Mouse (Mus musculus) liver (tissue): Measurements from ENCODE around the gene Kcnn3.

Source experiments
- DNase-seq: peaks from one replicate; pipeline ENCODE4 v3.0.0-alpha.2; 2020; ENCODE audit warnings: mixed read lengths

Gene Kcnn3

DNA sequence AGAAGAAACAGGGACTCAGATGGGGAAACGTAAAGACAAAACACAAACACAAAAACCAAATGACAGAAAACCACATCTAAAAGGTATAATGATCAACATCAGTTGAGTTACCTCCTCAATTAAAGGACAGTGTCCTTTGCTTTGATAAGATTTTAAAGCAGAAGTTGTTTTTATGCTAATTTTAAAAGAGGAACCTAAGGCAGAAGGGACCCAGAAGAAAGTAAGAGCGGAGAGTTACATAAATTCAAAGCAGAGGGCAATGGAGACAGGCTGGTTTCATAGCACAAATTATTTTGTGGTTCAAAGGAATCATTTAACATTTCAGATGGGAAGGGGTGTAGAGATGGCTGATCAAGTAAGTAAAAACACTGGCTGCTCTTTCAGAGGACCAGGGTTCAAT, 97.4 kb downstream of the Kcnn3 start:
- DNase-seq, result no peak

DNA sequence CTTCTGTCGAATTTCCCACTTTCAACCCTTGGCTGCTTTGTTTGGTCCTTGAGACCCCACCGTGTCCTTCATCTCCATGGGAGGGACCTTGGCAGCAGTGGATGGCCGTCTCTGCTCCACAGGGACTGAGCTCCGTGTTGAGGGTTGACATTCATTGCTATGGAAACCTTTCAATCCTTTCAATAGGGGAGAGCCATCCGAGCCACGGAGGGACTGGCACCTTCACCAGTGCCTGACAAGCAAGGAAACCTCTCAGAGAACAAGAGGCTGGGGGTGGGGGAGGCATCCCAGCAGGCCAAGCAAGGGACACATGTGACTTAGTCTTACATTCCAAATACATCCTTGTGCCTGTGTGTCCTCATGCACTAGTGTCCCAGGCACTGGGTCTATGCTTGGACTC, 102.9 kb downstream of the Kcnn3 start:
- DNase-seq, result no peak

GRCm38 (mm10) chr3:89623531-89623930, 103.6 kb downstream of the Kcnn3 start:
- no peak for DNase-seq

DNA sequence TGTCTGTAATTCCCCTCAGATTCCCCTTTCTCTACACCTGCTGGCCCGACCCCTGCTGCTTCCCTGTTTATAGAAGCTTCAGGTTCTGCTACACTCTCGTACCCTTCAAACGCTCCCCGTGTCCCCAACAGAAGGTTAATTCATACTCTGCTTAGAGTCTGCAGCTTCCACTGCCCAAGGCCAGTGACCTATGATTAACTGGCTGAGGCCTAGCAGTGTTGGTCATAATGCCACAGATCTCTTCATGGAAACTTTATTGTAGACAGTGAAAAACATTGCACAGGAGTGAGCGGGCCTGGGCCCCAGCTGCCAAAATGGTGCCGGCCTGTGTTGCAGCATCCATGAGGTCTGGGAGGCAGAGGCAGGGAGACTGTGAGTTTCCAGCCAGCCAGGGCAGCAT, 104.0 kb downstream of the Kcnn3 start:
- DNase-seq, result no peak

DNA sequence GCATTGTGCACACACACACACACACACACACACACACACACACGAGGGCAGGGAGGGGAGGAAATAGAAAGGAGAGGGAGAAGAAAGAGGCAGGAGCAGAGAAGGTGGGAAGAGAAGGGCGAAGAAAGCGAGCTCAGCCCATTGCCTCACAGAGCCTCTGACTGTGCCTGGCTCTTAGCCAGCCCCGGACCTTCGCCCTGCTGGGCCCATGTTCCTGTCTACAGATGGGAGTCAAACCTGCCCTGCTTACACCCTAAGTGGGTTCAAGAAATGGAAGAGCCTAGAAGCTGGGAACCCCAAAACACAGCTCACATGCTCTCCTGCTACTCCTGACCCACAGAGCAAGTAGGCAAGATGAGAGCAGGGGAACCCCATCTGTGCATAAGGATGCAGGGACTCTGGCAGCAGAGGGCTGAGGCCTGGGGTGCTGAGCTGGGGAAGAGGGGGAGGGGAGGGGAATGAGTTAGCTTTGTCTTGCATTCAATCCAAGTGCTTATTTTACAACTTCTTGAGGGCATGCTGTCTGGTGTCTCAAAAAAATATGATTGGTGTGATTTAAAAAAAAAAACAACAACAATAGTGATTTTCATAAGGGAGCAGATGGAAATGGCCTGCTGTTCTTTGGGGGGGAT, 105.0 kb downstream of the Kcnn3 start:
- DNase-seq, result no peak

GRCm38 (mm10) chr3:89626556-89626955, 106.6 kb downstream of the Kcnn3 start:
- no peak for DNase-seq

DNA sequence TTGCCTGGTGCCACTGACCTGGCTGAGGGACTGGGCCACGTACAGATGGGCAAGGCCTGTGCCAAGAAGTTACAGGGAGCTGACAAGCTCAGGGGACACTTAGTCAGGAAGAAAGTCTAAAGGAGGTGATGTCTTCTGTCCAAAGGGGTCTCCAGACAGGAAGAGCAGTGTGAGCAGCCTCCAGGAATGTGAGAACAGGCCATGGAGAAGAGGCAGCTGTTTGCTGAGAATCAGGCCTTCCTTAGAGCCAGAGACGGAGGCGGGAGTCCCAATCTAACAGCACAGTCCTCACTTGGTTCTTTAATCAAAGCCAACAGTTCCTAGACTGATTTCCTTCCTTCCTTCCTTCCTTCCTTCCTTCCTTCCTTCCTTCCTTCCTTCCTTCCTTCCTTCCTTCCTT, 109.8 kb downstream of the Kcnn3 start:
- no peak for DNase-seq

DNA sequence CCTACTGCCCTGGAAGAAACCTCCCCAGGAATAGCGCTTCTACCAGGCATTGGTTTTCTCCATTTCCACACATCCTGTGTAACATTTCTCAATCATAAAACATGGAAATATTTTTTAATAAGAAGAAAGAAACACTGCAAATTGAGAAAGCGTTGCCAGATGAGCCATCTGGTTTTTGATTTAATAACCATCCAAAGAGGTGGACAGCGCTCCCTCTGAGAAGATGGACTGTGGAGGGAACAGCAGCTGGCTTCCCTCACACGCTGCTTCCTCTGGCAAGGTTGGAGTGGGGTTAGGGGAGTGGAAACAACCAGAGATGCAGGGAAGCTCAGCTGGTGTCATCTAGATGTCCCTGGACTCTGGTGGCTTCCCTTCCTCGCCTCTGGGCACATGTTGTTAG, 111.8 kb downstream of the Kcnn3 start:
- DNase-seq, result no peak

DNA sequence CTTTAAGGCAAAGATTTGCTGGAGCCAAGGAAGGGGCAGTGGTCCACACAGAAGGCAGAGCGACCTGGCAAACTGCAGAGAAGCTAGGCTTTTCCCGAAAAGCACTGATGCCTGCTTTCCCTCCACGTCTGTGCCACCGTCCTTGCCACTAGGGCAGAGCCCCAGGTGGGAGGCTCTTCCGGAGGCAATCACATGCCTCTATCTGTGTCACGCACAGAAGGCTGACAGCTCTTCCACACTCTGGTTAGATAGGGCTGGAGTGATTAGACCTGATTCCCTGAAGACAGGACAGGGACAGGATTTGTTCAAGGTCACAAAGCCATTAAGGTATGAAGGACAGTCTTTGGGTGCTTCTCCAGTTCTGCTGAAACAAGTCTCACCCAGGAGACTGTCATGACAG, 113.6 kb downstream of the Kcnn3 start:
- no peak for DNase-seq

- no peak for DNase-seq
These were observed 114.0 kb downstream of the Kcnn3 start for GRCm38 (mm10) chr3:89633941-89634340.

- DNase-seq, result no peak
These were observed 120.8 kb downstream of the Kcnn3 start for GRCm38 (mm10) chr3:89640804-89641203.

DNA sequence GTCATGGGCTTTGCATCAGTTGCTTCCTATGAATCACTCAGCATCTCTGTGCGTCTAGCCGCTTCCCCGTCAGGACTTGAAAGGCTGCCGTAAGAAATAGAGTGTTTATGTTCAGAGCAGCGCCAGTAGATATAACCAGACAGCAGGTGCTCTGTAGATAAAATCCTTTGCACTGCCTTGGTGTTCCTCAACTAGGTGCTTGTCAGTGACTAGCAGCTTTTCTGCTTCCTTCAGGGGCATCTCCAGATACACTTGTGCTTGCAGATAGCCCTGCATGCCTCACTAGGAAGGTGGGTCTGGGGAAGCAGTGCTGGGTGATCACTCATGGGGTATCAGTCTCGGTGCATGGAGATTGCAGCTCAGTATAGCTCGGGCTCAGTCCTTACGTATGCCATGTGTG, 123.4 kb downstream of the Kcnn3 start:
- no peak for DNase-seq

DNA sequence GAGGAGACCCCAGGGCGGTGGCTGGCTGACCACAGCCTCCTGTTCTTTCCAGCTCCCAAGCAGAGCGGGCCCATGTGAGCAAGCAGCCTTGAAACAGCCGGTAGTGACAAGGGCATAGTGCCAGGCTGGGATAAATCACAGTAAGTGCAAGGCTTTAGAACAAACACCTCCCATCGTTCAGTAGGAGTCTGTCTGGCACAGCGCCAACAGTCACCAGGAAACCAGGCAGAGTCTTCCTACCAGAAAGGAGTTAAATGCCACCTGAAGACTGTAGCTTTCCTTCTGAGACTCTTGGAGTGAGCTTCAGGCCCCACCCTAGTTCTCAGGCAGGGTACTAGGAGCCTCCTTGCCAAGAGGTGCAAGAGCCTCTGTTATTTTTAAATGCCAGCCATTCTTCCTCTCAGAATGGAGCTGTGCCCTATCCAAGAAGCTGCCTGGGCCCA, 126.9 kb downstream of the Kcnn3 start:
- peak; percentile 15 for DNase-seq

DNA sequence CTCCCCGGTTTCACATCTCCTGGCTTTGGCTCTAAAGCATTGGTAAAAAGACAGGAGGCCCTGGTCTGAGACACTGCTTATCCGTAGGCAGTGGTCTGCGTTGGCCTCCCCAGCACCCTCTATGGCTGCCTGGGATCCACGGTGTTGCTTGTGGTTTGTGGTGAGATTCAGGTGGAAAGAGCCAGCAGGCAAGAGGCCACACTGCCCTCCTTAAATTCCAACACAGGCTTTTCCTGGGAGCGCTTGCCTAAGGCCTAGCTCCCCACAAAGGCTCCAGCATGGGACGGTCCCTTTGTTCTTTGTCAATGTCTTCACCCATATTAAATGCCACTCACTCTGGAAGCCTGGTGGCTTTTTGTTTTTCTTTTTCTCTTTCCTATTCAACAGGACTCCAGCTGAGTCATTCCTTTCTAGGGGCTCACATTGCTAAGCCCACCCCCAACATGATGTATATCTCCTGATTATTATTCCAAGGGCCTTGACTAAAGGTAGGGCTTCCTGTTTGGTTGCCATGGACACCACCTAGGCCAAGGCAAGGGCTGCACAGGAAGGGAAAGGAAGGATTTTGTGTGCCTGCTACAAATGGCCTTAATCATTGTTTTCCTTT, 127.4 kb downstream of the Kcnn3 start:
- no peak for DNase-seq

- no peak for DNase-seq
These were observed 129.9 kb downstream of the Kcnn3 start for GRCm38 (mm10) chr3:89649890-89650289.

GRCm38 (mm10) chr3:89653231-89653954, 133.4 kb downstream of the Kcnn3 start:
- DNase-seq, result no peak

GRCm38 (mm10) chr3:89657092-89657491, 137.1 kb downstream of the Kcnn3 start:
- no peak for DNase-seq

GRCm38 (mm10) chr3:89658457-89658856, 138.5 kb downstream of the Kcnn3 start:
- DNase-seq, result no peak

DNA sequence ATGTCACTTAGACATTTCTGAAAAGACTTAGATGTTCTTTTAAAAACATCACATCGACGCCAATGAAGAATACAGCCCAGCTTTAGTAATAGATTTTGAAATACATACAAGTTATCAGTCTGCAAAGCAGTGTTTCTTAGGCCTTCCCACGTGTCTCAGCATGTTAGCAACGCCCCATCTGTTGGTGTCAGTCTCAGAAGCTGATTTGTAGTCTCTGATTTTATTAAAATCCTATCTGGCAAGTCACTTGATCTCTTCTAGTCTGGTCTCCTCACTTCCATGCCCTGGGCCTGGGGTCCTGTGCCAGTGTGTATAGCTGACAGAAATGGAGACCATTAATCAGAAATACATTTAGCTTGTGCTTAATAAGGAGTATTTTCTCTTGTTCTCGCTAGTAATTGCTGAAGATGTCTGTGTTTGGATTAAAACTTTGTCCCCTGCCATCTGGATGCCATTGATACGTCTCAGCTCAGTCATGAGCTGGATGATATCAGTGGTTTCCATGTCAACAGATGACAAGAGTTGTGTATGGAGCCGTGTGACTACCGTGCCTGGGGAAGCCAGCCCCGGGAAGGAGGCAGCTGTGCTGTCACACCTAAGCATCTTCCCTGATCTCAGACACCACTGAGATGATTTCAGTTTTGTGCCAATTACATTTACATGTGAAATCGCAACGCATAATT, 140.1 kb downstream of the Kcnn3 start:
- no peak for DNase-seq

- DNase-seq, result no peak
These were observed 144.8 kb downstream of the Kcnn3 start for GRCm38 (mm10) chr3:89664808-89665207.

DNA sequence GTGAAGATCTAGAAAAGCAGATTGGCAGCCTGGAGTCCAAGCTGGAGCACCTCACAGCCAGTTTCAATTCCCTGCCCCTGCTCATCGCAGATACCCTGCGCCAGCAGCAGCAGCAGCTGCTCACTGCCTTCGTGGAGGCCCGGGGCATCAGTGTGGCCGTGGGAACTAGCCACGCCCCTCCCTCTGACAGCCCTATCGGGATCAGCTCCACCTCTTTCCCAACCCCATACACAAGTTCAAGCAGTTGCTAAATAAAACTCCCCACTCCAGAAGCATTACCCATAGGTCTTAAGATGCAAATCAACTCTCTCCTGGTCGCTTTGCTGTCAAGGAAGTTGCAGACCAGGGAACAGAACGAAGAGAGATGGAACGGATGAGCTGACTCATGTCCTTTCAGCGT, 147.2 kb downstream of the Kcnn3 start:
- no peak for DNase-seq

DNA sequence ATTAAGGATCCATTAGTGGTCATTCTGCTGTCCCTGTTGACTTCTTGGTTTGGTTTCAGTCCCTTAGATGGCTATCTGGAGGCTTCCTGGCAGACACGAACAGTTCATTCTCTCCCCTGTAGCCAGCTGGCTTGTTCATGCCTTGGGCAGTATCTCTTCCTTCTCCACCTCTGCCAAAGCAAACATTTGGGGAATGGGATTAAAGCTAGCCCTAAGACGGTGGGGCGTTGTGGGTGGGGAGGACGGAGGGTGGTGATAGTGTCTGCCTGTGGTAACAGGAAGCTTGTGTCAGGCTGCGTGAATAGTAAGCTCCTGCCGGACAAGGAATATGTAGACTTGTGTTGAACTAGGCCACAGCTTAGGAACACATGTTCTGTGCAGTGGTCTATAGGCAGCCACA, 151.4 kb downstream of the Kcnn3 start:
- no peak for DNase-seq

DNA sequence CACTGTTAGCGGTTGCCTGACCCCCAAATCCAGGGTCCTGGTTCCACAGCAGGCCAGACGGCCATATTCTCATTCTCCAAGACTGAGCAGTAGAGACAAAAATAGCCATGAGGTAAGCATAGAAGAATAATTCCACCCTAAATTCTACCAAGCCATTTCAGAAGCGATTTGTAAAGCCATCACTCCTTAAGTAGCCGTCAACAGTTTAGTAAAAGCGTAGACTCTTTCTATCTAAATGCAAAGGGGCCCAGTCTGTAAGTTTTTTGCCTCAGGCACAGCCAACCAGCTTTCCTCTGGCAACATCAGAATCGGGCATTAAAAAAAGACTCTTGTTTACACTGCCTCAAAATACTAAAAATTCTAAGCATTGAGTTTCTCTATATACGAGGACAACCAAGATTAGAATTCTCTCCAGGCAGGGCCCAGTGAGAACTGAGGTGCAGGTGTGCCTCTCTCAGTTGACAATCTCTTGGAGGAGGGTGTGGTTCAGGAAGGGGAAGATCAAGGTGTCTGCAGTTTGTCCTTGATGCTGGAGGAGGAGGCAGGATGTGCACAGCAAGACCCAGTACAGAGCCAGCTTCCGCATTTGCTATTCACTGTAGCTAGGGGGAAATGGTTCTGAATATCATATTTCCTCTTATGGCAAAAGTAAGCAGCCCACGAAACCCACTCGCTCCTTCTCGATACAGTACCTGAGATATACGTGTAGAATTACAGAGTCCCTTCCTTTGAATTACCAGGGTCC, 152.8 kb downstream of the Kcnn3 start:
- DNase-seq, result no peak
